Mouse (Mus musculus): ENCODE data around the gene Tmem232. TPM values are rescaled to one million over a fixed set of nuclear protein-coding genes. Genes with fewer than 3 reads are reported as not detected.

Gene Tmem232
- polyA plus RNA-seq, 1 experiment: not detected

GRCm38 (mm10) chr17:65351836-65352235 lies 188.7 kb downstream of the Tmem232 start:
- no peaks in the 10 kb centered on the region for H3K4me1 ChIP-seq (ENCODE audit: control insufficient read depth, insufficient read depth, insufficient read length)
- H3K36me3 ChIP-seq (ENCODE audit: control insufficient read depth, insufficient read depth, low read length): no peaks in the 10 kb centered on the region
- H3K4me3 ChIP-seq (ENCODE audit: extremely low read depth, insufficient read depth, insufficient read length): no peak overlapping the region
- 90% methylated on average over 8 of the region's 8 CpGs for WGBS
- no peak for DNase-seq (ENCODE audit: low read depth in 1 of 2, low spot score in 2 of 2)
- H3K27me3 ChIP-seq (ENCODE audit: control insufficient read depth, insufficient read depth, low read length): no peaks in the 10 kb centered on the region
- no peak overlapping the region for H3K27ac ChIP-seq (ENCODE audit: insufficient read depth, low read length)
- no peak for TF ChIP-seq CTCF (IDR thresholded peaks at IDR 0.05; ENCODE audit: extremely low read depth, insufficient read depth, insufficient read length, insufficient replicate concordance)
- no peak for TF ChIP-seq POLR2A (IDR thresholded peaks at IDR 0.05; ENCODE audit: low read depth, low read length)

- WGBS: 77% methylated on average over 4 of the region's 4 CpGs
- Histone ChIP-seq H3K4me3 (ENCODE audit: extremely low read depth, insufficient read depth, insufficient read length) (no peak overlapping the region), H3K4me1 (ENCODE audit: control insufficient read depth, insufficient read depth, insufficient read length) (no peaks in the 10 kb centered on the region), H3K27ac (ENCODE audit: insufficient read depth, low read length) (no peak overlapping the region), H3K27me3 (ENCODE audit: control insufficient read depth, insufficient read depth, low read length) (no peaks in the 10 kb centered on the region), H3K36me3 (ENCODE audit: control insufficient read depth, insufficient read depth, low read length) (no peaks in the 10 kb centered on the region)
- TF ChIP-seq POLR2A (IDR thresholded peaks at IDR 0.05; ENCODE audit: low read depth, low read length): no peak
- TF ChIP-seq CTCF (IDR thresholded peaks at IDR 0.05; ENCODE audit: extremely low read depth, insufficient read depth, insufficient read length, insufficient replicate concordance): no peak
- DNase-seq (ENCODE audit: low read depth in 1 of 2, low spot score in 2 of 2): no peak
These were observed 200.6 kb downstream of the Tmem232 start for GRCm38 (mm10) chr17:65340016-65340415.

GRCm38 (mm10) chr17:65330759-65331158 lies 209.8 kb downstream of the Tmem232 start:
- Histone ChIP-seq H3K27ac (ENCODE audit: insufficient read depth, low read length) (no peak overlapping the region), H3K27me3 (ENCODE audit: control insufficient read depth, insufficient read depth, low read length) (no peaks in the 10 kb centered on the region), H3K4me1 (ENCODE audit: control insufficient read depth, insufficient read depth, insufficient read length) (no peaks in the 10 kb centered on the region), H3K4me3 (ENCODE audit: extremely low read depth, insufficient read depth, insufficient read length) (no peak overlapping the region), H3K36me3 (ENCODE audit: control insufficient read depth, insufficient read depth, low read length) (no peaks in the 10 kb centered on the region)
- no peak for DNase-seq (ENCODE audit: low read depth in 1 of 2, low spot score in 2 of 2)
- TF ChIP-seq CTCF (IDR thresholded peaks at IDR 0.05; ENCODE audit: extremely low read depth, insufficient read depth, insufficient read length, insufficient replicate concordance) (no peak), POLR2A (IDR thresholded peaks at IDR 0.05; ENCODE audit: low read depth, low read length) (no peak)
- 89% methylated on average over 8 of the region's 8 CpGs for WGBS

GRCm38 (mm10) chr17:65325249-65325648 lies 215.3 kb downstream of the Tmem232 start:
- H3K4me3 ChIP-seq (ENCODE audit: extremely low read depth, insufficient read depth, insufficient read length): no peak overlapping the region
- TF ChIP-seq POLR2A (IDR thresholded peaks at IDR 0.05; ENCODE audit: low read depth, low read length) (no peak), CTCF (IDR thresholded peaks at IDR 0.05; ENCODE audit: extremely low read depth, insufficient read depth, insufficient read length, insufficient replicate concordance) (peak; percentile 4; the same call in 1 of the 2 replicates)
- no peaks in the 10 kb centered on the region for H3K27me3 ChIP-seq (ENCODE audit: control insufficient read depth, insufficient read depth, low read length)
- no peak overlapping the region for H3K27ac ChIP-seq (ENCODE audit: insufficient read depth, low read length)
- 26% methylated on average over 2 of the region's 2 CpGs for WGBS
- H3K4me1 ChIP-seq (ENCODE audit: control insufficient read depth, insufficient read depth, insufficient read length): no peaks in the 10 kb centered on the region
- no peaks in the 10 kb centered on the region for H3K36me3 ChIP-seq (ENCODE audit: control insufficient read depth, insufficient read depth, low read length)
- DNase-seq (ENCODE audit: low read depth in 1 of 2, low spot score in 2 of 2): no peak

- TF ChIP-seq POLR2A (IDR thresholded peaks at IDR 0.05; ENCODE audit: low read depth, low read length): no peak
- TF ChIP-seq CTCF (IDR thresholded peaks at IDR 0.05; ENCODE audit: extremely low read depth, insufficient read depth, insufficient read length, insufficient replicate concordance): no peak
- no peak overlapping the region for H3K27ac ChIP-seq (ENCODE audit: insufficient read depth, low read length)
- 87% methylated on average over 6 of the region's 6 CpGs for WGBS
- H3K4me3 ChIP-seq (ENCODE audit: extremely low read depth, insufficient read depth, insufficient read length): no peak overlapping the region
- no peaks in the 10 kb centered on the region for H3K27me3 ChIP-seq (ENCODE audit: control insufficient read depth, insufficient read depth, low read length)
- no peaks in the 10 kb centered on the region for H3K4me1 ChIP-seq (ENCODE audit: control insufficient read depth, insufficient read depth, insufficient read length)
- no peaks in the 10 kb centered on the region for H3K36me3 ChIP-seq (ENCODE audit: control insufficient read depth, insufficient read depth, low read length)
- no peak for DNase-seq (ENCODE audit: low read depth in 1 of 2, low spot score in 2 of 2)
These were observed 220.0 kb downstream of the Tmem232 start for GRCm38 (mm10) chr17:65320623-65321022.

GRCm38 (mm10) chr17:65299946-65300345 lies 240.6 kb downstream of the Tmem232 start:
- Histone ChIP-seq H3K36me3 (ENCODE audit: control insufficient read depth, insufficient read depth, low read length) (no peaks in the 10 kb centered on the region), H3K4me1 (ENCODE audit: control insufficient read depth, insufficient read depth, insufficient read length) (no peaks in the 10 kb centered on the region), H3K27ac (ENCODE audit: insufficient read depth, low read length) (no peak overlapping the region), H3K4me3 (ENCODE audit: extremely low read depth, insufficient read depth, insufficient read length) (no peak overlapping the region), H3K27me3 (ENCODE audit: control insufficient read depth, insufficient read depth, low read length) (no peaks in the 10 kb centered on the region)
- TF ChIP-seq POLR2A (IDR thresholded peaks at IDR 0.05; ENCODE audit: low read depth, low read length): no peak
- TF ChIP-seq CTCF (IDR thresholded peaks at IDR 0.05; ENCODE audit: extremely low read depth, insufficient read depth, insufficient read length, insufficient replicate concordance): no peak
- no peak for DNase-seq (ENCODE audit: low read depth in 1 of 2, low spot score in 2 of 2)

GRCm38 (mm10) chr17:65297831-65298230 lies 242.8 kb downstream of the Tmem232 start:
- DNase-seq (ENCODE audit: low read depth in 1 of 2, low spot score in 2 of 2): no peak
- H3K27ac ChIP-seq (ENCODE audit: insufficient read depth, low read length): no peak overlapping the region
- 92% methylated on average over 5 of the region's 5 CpGs for WGBS

More at GRCm38 (mm10) chr17:65297831-65298230, 242.8 kb downstream of the Tmem232 start:
- H3K4me1 ChIP-seq (ENCODE audit: control insufficient read depth, insufficient read depth, insufficient read length): no peaks in the 10 kb centered on the region
- H3K36me3 ChIP-seq (ENCODE audit: control insufficient read depth, insufficient read depth, low read length): no peaks in the 10 kb centered on the region
- TF ChIP-seq CTCF (IDR thresholded peaks at IDR 0.05; ENCODE audit: extremely low read depth, insufficient read depth, insufficient read length, insufficient replicate concordance) (no peak), POLR2A (IDR thresholded peaks at IDR 0.05; ENCODE audit: low read depth, low read length) (no peak)
- H3K4me3 ChIP-seq (ENCODE audit: extremely low read depth, insufficient read depth, insufficient read length): no peak overlapping the region
- no peaks in the 10 kb centered on the region for H3K27me3 ChIP-seq (ENCODE audit: control insufficient read depth, insufficient read depth, low read length)
